Mouse (Mus musculus) kidney, embryonic 14.5 days (tissue): ENCODE results near the gene Map4k4. TPM values are rescaled to one million over a fixed set of nuclear protein-coding genes. Genes with fewer than 3 reads are reported as not detected.

Experiments used
- ATAC-seq: fragments of 200-750 bp; cut with Nextera tagmentation; 2 replicates; pipeline ENCODE4 v1.8.0; 2017; ENCODE audit warnings: moderate number of reproducible peaks, mild to moderate bottlenecking, moderate TSS enrichment, moderate library complexity; ENCODE audit not compliant: low FRiP score, low TSS enrichment
- H3K27ac ChIP-seq: fragments of 300-500 bp; sonication (generic); 2 replicates; pipeline ENCODE4 v1.5.1; 2014; ENCODE audit warnings: low read depth, mild to moderate bottlenecking, low read length, moderate library complexity, mixed read lengths
- H3K27me3 ChIP-seq: fragments of 300-500 bp; sonication (generic); 2 replicates; pipeline ENCODE4 v1.6.1; 2014; ENCODE audit warnings: mild to moderate bottlenecking, low read length; ENCODE audit not compliant: control insufficient read depth, insufficient read depth
- H3K36me3 ChIP-seq: fragments of 300-500 bp; sonication (generic); 2 replicates; pipeline ENCODE4 v1.6.1; 2014; ENCODE audit warnings: low read length, mixed read lengths; ENCODE audit not compliant: control insufficient read depth, insufficient read depth
- H3K4me1 ChIP-seq: fragments of 300-500 bp; sonication (generic); 2 replicates; pipeline ENCODE4 v1.6.1; 2014; ENCODE audit warnings: low read length, mixed read lengths; ENCODE audit not compliant: control insufficient read depth, insufficient read depth
- H3K4me2 ChIP-seq: fragments of 300-500 bp; sonication (generic); replicated peaks from 2 replicates; pipeline ENCODE4 v1.6.1; 2014; ENCODE audit warnings: low read depth, mild to moderate bottlenecking, low read length
- H3K4me3 ChIP-seq: fragments of 300-500 bp; sonication (generic); 2 replicates; pipeline ENCODE4 v1.5.1; 2014; ENCODE audit warnings: mild to moderate bottlenecking, low read length
- H3K9ac ChIP-seq: fragments of 300-500 bp; sonication (generic); 2 replicates; pipeline ENCODE4 v1.6.1; 2014; ENCODE audit warnings: low read depth, mild to moderate bottlenecking, low read length, moderate library complexity
- H3K9me3 ChIP-seq: fragments of 300-500 bp; sonication (generic); 2 replicates; pipeline ENCODE4 v1.6.1; 2016; ENCODE audit warnings: low read length; ENCODE audit not compliant: control insufficient read depth
- WGBS: fragments of 180-500 bp; shearing (Covaris S2); extraction: QIAGEN DNeasy Blood & Tissue Kit; methylation state at CpG from one replicate; pipeline ENCODE4 v1.1.7; 2014; 5-methylcytosine and 5-hydroxymethylcytosine counted together
- polyA plus RNA-seq: library from polyadenylated mRNA; unstranded; fragments of >200 nt; fragmentation: Nextera tagmentation; extraction: Ambion mirVana; gene quantifications from 2 replicates; pipeline ENCODE4 v1.2.1, GENCODE M21; 2014

Gene Map4k4
- polyA plus RNA-seq, 1 experiment from 2014 or later: 48.2 TPM

- peaks cover 39% of the 10 kb centered on the region for H3K36me3 ChIP-seq
- H3K4me1 ChIP-seq: no peaks in the 10 kb centered on the region
- no peak overlapping the region for H3K9ac ChIP-seq
- 89% methylated on average over 7 of the region's 7 CpGs for WGBS
- no peaks in the 10 kb centered on the region for H3K27me3 ChIP-seq
- H3K4me2 ChIP-seq: no peak overlapping the region
- no peak for ATAC-seq
- H3K27ac ChIP-seq: no peak overlapping the region
- no peaks in the 10 kb centered on the region for H3K9me3 ChIP-seq
- H3K4me3 ChIP-seq: no peak overlapping the region
Observed at GRCm38 (mm10) chr1:39972411-39972810, 71.7 kb downstream of the Map4k4 start.

- Histone ChIP-seq H3K4me3 (no peak overlapping the region), H3K9ac (no peak overlapping the region), H3K4me2 (no peak overlapping the region), H3K9me3 (no peaks in the 10 kb centered on the region), H3K27me3 (no peaks in the 10 kb centered on the region), H3K4me1 (no peaks in the 10 kb centered on the region), H3K36me3 (peaks cover 51% of the 10 kb centered on the region), H3K27ac (no peak overlapping the region)
- ATAC-seq: no peak
- 84% methylated on average over 4 of the region's 4 CpGs for WGBS
Observed at GRCm38 (mm10) chr1:39973911-39974310, 73.2 kb downstream of the Map4k4 start.

- 89% methylated on average over 2 of the region's 2 CpGs for WGBS
- H3K36me3 ChIP-seq: peaks cover 62% of the 10 kb centered on the region
- H3K4me1 ChIP-seq: no peaks in the 10 kb centered on the region
Observed at GRCm38 (mm10) chr1:39975005-39975404, 74.3 kb downstream of the Map4k4 start.

GRCm38 (mm10) chr1:39976107-39976506, 75.4 kb downstream of the Map4k4 start:
- H3K9ac ChIP-seq: no peak overlapping the region
- no peak for ATAC-seq
- H3K27me3 ChIP-seq: no peaks in the 10 kb centered on the region
- H3K4me2 ChIP-seq: no peak overlapping the region
- H3K9me3 ChIP-seq: no peaks in the 10 kb centered on the region
- no peaks in the 10 kb centered on the region for H3K4me1 ChIP-seq
- peaks cover 71% of the 10 kb centered on the region for H3K36me3 ChIP-seq
- 89% methylated on average over 2 of the region's 2 CpGs for WGBS
- H3K4me3 ChIP-seq: no peak overlapping the region
- H3K27ac ChIP-seq: no peak overlapping the region

More at GRCm38 (mm10) chr1:39975005-39975404, 74.3 kb downstream of the Map4k4 start:
- no peak for ATAC-seq
- Histone ChIP-seq H3K4me2 (no peak overlapping the region), H3K9ac (no peak overlapping the region), H3K27me3 (no peaks in the 10 kb centered on the region), H3K9me3 (no peaks in the 10 kb centered on the region), H3K4me3 (no peak overlapping the region), H3K27ac (no peak overlapping the region)

- no peak; the same call in 1 of the 2 replicates for ATAC-seq
- Histone ChIP-seq H3K27ac (no peak overlapping the region), H3K4me2 (no peak overlapping the region), H3K9ac (no peak overlapping the region), H3K9me3 (no peaks in the 10 kb centered on the region), H3K4me1 (no peaks in the 10 kb centered on the region), H3K36me3 (peaks cover 81% of the 10 kb centered on the region), H3K4me3 (no peak overlapping the region), H3K27me3 (no peaks in the 10 kb centered on the region)
- 82% methylated on average over 11 of the region's 11 CpGs for WGBS
Observed at GRCm38 (mm10) chr1:39976847-39977744, 76.4 kb downstream of the Map4k4 start.

GRCm38 (mm10) chr1:39978781-39979486, 78.2 kb downstream of the Map4k4 start:
- no peak overlapping the region for H3K9ac ChIP-seq
- no peak overlapping the region for H3K27ac ChIP-seq
- ATAC-seq: no peak
- H3K4me2 ChIP-seq: no peak overlapping the region
- no peaks in the 10 kb centered on the region for H3K4me1 ChIP-seq
- H3K27me3 ChIP-seq: no peaks in the 10 kb centered on the region
- WGBS: 84% methylated on average over 20 of the region's 20 CpGs
- H3K36me3 ChIP-seq: peaks cover 87% of the 10 kb centered on the region
- H3K9me3 ChIP-seq: no peaks in the 10 kb centered on the region
- H3K4me3 ChIP-seq: no peak overlapping the region

- H3K4me3 ChIP-seq: no peak overlapping the region
- H3K27me3 ChIP-seq: no peaks in the 10 kb centered on the region
- 90% methylated on average over 15 of the region's 15 CpGs for WGBS
- no peaks in the 10 kb centered on the region for H3K4me1 ChIP-seq
- no peaks in the 10 kb centered on the region for H3K9me3 ChIP-seq
- no peak overlapping the region for H3K27ac ChIP-seq
- H3K9ac ChIP-seq: no peak overlapping the region
- no peak for ATAC-seq
- H3K36me3 ChIP-seq: peaks cover 87% of the 10 kb centered on the region
- no peak overlapping the region for H3K4me2 ChIP-seq
Observed at GRCm38 (mm10) chr1:39980314-39981290, 79.9 kb downstream of the Map4k4 start.

- no peaks in the 10 kb centered on the region for H3K4me1 ChIP-seq
- H3K27me3 ChIP-seq: no peaks in the 10 kb centered on the region
- H3K4me2 ChIP-seq: no peak overlapping the region
- 83% methylated on average over 3 of the region's 3 CpGs for WGBS
- no peak overlapping the region for H3K4me3 ChIP-seq
- H3K9me3 ChIP-seq: no peaks in the 10 kb centered on the region
- peaks cover 87% of the 10 kb centered on the region for H3K36me3 ChIP-seq
- no peak for ATAC-seq
- no peak overlapping the region for H3K9ac ChIP-seq
- H3K27ac ChIP-seq: no peak overlapping the region
Observed at GRCm38 (mm10) chr1:39981970-39982369, 81.3 kb downstream of the Map4k4 start.
